Mouse (Mus musculus) granulocyte monocyte progenitor cell, adult 5-6 weeks (primary cell): ENCODE measurements around the gene Etv6. TPM values are rescaled to one million over a fixed set of nuclear protein-coding genes. Genes with fewer than 3 reads are reported as not detected.
A peak's percentile ranks its signal among the peaks of the same experiment; 100 is the strongest.

ENCODE experiments used
- ATAC-seq: replicated peaks from 2 replicates; pipeline ENCODE4 v1.8.0; 2016; ENCODE audit warnings: mild to moderate bottlenecking, moderate TSS enrichment, inconsistent platforms; ENCODE audit not compliant: poor library complexity, severe bottlenecking
- total RNA-seq, 2 experiments: library from RNA; stranded (forward) in 1 of 2; stranded (reverse) in 1 of 2; fragments of 200-712, 200-1000 nt in 1 of 2; fragments of >200 nt in 1 of 2; fragmentation: Nextera tagmentation in 1 of 2; gene quantifications; 2 replicates each; pipeline ENCODE4 v1.2.3; 2014 to 2017

The Etv6 gene
- total RNA-seq, 2 experiments from 2014 or later = 83.9 to 100 TPM

- ATAC-seq = no peak
Measured at GRCm38 (mm10) chr6:134131601-134132000, 96.1 kb downstream of the Etv6 start.

GRCm38 (mm10) chr6:134133756-134134155 is 98.3 kb downstream of the Etv6 start:
- peak; percentile 56 for ATAC-seq

- peak; percentile 71 for ATAC-seq
Measured at GRCm38 (mm10) chr6:134134821-134135323, 99.4 kb downstream of the Etv6 start.

- ATAC-seq = no peak
Measured at GRCm38 (mm10) chr6:134136315-134136714, 100.8 kb downstream of the Etv6 start.

GRCm38 (mm10) chr6:134139359-134139758 is 103.9 kb downstream of the Etv6 start:
- no peak for ATAC-seq

GRCm38 (mm10) chr6:134140718-134141615 is 105.5 kb downstream of the Etv6 start:
- peak; percentile 70 for ATAC-seq

- ATAC-seq = peak; percentile 52
Measured at GRCm38 (mm10) chr6:134141616-134142165, 106.2 kb downstream of the Etv6 start.

GRCm38 (mm10) chr6:134142700-134143099 is 107.2 kb downstream of the Etv6 start:
- ATAC-seq = no peak

- ATAC-seq = no peak
Measured at GRCm38 (mm10) chr6:134143649-134144097, 108.2 kb downstream of the Etv6 start.

- peak; percentile 39 for ATAC-seq
Measured at GRCm38 (mm10) chr6:134144231-134145130, 109.0 kb downstream of the Etv6 start.

- no peak for ATAC-seq
Measured at GRCm38 (mm10) chr6:134147596-134148442, 112.3 kb downstream of the Etv6 start.

GRCm38 (mm10) chr6:134148443-134148942 is 113.0 kb downstream of the Etv6 start:
- no peak for ATAC-seq

GRCm38 (mm10) chr6:134149606-134150005 is 114.1 kb downstream of the Etv6 start:
- ATAC-seq = no peak

GRCm38 (mm10) chr6:134151022-134151680 is 115.7 kb downstream of the Etv6 start:
- no peak for ATAC-seq

- ATAC-seq = peak; percentile 49
Measured at GRCm38 (mm10) chr6:134151853-134152505, 116.5 kb downstream of the Etv6 start.

- 0 out of 2 replicates have a peak, but pooled peaks have one; percentile 3 for ATAC-seq
Measured at GRCm38 (mm10) chr6:134152539-134152938, 117.0 kb downstream of the Etv6 start.

- no peak for ATAC-seq
Measured at GRCm38 (mm10) chr6:134154746-134155145, 119.2 kb downstream of the Etv6 start.
